Mouse (Mus musculus): ENCODE data around the gene Pex6. TPM values are rescaled to one million over a fixed set of nuclear protein-coding genes. Genes with fewer than 3 reads are reported as not detected.

Gene Pex6
- total RNA-seq, 2 experiments from 2014 or later: 13.6 to 15.0 TPM

DNA sequence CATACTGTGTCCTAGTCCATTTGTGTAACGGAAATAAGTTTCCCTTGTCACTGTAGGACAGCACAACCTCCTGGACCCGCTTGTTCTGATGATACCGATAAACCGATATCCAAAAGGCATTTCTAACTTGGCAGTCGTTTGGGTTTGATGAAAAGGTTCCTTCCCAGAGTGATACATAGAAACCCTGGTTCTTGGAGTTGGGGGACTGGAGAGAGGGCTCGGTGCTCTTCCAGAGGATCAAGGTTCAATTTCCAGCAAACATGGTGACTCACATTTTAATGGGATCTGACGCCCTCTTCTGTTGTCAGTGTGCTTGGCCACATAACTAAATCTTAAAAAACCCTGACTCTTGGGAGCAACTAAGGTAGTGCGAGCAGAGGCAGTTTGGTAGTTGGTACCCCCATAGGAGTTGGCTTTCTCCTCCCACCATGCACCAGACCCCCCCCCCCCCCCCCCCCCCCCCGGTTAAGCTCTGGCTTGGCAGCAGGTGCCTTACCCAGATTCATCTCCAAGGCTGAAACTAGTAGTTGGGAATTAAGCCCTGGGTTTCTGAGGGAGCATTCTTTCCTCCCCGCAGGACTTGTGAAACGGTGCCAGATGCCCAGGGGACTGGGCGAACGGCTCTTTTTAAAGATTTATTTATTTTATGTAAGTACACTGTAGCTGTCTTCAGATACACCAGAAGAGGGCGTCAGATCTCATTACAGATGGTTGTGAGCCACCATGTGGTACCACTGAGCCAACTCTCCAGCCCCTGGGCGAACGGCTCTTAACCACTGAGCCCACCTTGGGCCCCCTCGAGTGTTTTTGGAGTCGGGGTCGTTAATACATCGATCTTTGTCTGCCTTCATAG is 62.2 kb downstream of the Pex6 start:
- DNase-seq (ENCODE audit: low spot score): no peak

DNA sequence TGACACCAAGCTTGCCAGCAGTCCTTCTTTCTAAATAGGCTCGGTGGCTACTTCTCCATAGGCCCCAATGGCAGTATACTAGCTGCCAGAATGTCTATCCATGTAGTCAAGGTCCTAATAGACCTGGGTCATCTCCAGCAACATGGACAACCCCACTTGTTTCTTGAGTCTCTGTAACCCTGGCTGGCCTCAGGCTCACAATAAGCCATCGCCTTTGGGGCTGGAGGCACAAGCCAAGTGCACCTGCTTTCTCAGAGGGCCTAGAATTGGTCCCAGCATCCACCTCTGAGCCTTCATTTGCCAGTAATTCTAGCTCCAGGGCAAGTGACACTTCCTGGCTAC is 62.8 kb downstream of the Pex6 start:
- no peak for DNase-seq (ENCODE audit: low spot score)

DNA sequence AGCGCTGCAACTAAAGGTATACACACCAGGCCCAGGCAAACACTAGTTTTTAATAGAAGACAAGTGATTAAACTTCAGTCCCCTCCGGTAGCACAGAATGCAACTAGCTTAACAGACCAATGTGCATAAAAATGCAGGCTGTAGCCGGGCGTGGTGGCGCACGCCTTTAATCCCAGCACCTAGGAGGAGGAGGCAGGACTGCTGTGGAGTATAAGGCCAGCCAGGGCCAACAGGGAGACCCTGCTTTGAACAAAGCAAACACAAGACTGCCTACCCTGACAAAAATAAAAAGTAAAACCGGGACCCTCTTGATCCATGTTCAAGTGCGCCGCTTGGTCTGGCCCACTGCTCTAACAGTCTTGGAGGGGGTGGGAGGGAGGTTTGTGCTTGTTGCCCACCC is 63.8 kb downstream of the Pex6 start:
- DNase-seq (ENCODE audit: low spot score): no peak

Other genes with a start within 250 kb of the Pex6 start
- under 1 TPM; 0.05 to 0.23 TPM for gene Ttbk1, start 223.8 kb upstream of the Pex6 start, total RNA-seq (2021)
- gene Dnph1, start 214.8 kb upstream of the Pex6 start, total RNA-seq (2021): 1 to 10 TPM; 5.0 to 6.4 TPM
- gene Cul9, start 165.1 kb upstream of the Pex6 start, total RNA-seq (2021): 10 to 100 TPM; 13.6 to 14.4 TPM
- gene Srf, start 155.3 kb upstream of the Pex6 start, total RNA-seq (2021): 10 to 100 TPM; 80.0 to 87.2 TPM
- gene Ptk7, start 82.0 kb upstream of the Pex6 start, total RNA-seq (2021): under 1 TPM; 0.30 to 0.38 TPM
- gene Klc4, start 65.4 kb upstream of the Pex6 start, total RNA-seq (2021): 10 to 100 TPM; 12.6 to 13.4 TPM
- gene Mrpl2, start 65.2 kb upstream of the Pex6 start, total RNA-seq (2021): 100 to 1,000 TPM; 104 TPM
- gene Cul7, start 61.1 kb upstream of the Pex6 start, total RNA-seq (2021): 1 to 10 TPM; 3.4 to 4.1 TPM
- gene Rrp36, start 37.1 kb upstream of the Pex6 start, total RNA-seq (2021): 10 to 100 TPM in 1 of 2 experiments, 1 to 10 TPM in 1; 8.4 to 11.8 TPM
- gene Mea1, start 32.7 kb upstream of the Pex6 start, total RNA-seq (2021): 10 to 100 TPM; 41.3 to 48.6 TPM
- gene Klhdc3, start 30.5 kb upstream of the Pex6 start, total RNA-seq (2021): 10 to 100 TPM; 64.7 to 90.2 TPM
- gene Ppp2r5d, start 6.4 kb upstream of the Pex6 start, total RNA-seq (2021): 10 to 100 TPM; 26.4 to 28.3 TPM
- 1 to 10 TPM; 2.2 to 3.4 TPM for gene Gnmt, start 17.7 kb downstream of the Pex6 start, total RNA-seq (2021)
- gene Cnpy3, start 40.8 kb downstream of the Pex6 start, total RNA-seq (2021): 1 to 10 TPM; 7.0 to 8.2 TPM
- not detected for gene Ptcra, start 52.2 kb downstream of the Pex6 start, total RNA-seq (2021)
- gene 2310039H08Rik, start 61.2 kb downstream of the Pex6 start, total RNA-seq (2021): 10 to 100 TPM; 38.2 to 40.1 TPM
- gene Rpl7l1, start 71.2 kb downstream of the Pex6 start, total RNA-seq (2021): 10 to 100 TPM; 36.7 to 37.9 TPM
- gene Bicral, start 147.0 kb downstream of the Pex6 start, total RNA-seq (2021): 10 to 100 TPM in 1 of 2 experiments, 1 to 10 TPM in 1; 9.3 to 13.7 TPM
- 1 to 10 TPM; 7.1 to 7.4 TPM for gene Tbcc, start 179.2 kb downstream of the Pex6 start, total RNA-seq (2021)
- not detected for gene Prph2, start 199.0 kb downstream of the Pex6 start, total RNA-seq (2021)